Mouse (Mus musculus): ENCODE data around the gene Kif27. TPM values are rescaled to one million over a fixed set of nuclear protein-coding genes. Genes with fewer than 3 reads are reported as not detected.

Kif27 gene
- polyA plus RNA-seq, 1 experiment from 2014 or later = 0.11 TPM

DNA sequence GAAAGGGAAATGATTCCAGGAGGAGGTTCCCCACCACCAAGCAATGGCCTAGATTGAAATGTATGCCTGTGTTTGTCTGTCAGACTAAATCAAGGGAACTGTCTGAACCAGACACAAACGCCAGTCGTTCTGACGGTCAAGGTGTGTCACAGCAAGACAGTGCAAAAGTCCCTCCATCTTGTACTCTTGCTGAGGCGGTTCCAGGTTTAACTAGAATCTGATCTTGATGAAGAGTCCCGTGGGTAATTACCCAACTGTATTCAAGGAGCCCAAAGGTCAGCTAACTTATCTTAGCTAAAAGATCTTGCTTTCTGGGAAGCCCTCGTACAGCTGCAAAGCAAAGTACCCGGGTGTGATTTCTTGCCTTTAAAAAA is 26.6 kb upstream of the Kif27 start:
- no peak for TF ChIP-seq CTCF (IDR thresholded peaks at IDR 0.05; ENCODE audit: low read depth)
- TF ChIP-seq EP300 (optimal IDR thresholded peaks at IDR 0.05) = no peak
- Histone ChIP-seq H3K4me2 (replicated peaks; ENCODE audit: low read depth) (peak overlapping the region; percentile 93; the same call in 1 of the 2 replicates), H3K27me3 (ENCODE audit: control insufficient read depth, insufficient read depth, low read length) (no peaks in the 10 kb centered on the region), H3K9me3 (ENCODE audit: control insufficient read depth, low read length) (no peaks in the 10 kb centered on the region), H3K9ac (ENCODE audit: low read length) (no peak overlapping the region), H3K4me3 (ENCODE audit: low read depth, low read length) (no peak overlapping the region), H3K27ac (replicated peaks) (peak overlapping the region; percentile 78; the same call in 1 of the 2 replicates), H3K4me1 (replicated peaks; ENCODE audit: control insufficient read depth, insufficient read depth) (no peaks in the 10 kb centered on the region), H3K36me3 (ENCODE audit: control insufficient read depth, insufficient read depth, low read length) (peaks cover 17% of the 10 kb centered on the region)
- ATAC-seq (ENCODE audit: low FRiP score, low TSS enrichment) = no peak
- DNase-seq (ENCODE audit: low spot score) = no peak
- 70% methylated on average over 7 of the region's 7 CpGs for WGBS

DNA sequence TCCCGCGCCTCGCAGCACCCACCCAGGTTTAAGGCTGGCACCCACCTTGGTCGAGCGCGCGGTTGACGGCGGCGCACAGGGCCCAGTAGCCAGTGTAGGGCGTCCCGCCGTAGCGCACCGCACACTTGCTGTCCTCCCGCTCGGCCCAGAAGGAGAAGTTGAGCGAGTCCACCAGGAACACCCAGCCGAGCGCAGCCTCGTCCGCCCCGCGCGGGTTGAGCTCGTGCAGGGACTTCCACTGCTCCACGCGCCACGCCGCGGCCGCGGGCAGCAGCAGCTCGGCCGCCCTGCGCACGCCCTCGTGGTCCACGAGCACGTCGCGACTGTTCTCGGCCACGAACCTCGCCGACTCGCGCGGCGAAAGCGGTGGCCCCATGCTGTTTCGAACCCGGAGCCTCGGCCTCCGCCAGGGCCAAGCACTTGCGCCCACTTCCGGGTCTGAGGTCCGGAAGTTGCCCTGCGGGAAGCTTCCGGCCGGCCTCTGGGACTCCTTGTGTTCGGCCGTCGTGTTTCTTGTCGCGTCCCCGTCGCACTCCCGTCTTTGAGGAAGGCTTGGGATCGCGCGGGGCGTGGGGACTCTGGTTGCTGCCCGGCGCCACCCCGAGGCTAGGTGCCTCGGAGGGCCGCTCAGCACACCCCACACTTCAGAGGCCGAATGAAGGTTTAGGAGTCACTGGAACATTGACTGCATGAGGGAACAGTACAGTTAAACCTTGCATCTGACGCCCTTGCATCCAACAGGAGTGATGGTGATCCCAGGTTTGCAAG is 26.0 kb upstream of the Kif27 start, which contains the start of gene 2210016F16Rik:
2210016F16Rik (minus strand) TSS at position 447 of the 768 bp plus-strand sequence.
- Histone ChIP-seq H3K4me1 (replicated peaks; ENCODE audit: control insufficient read depth, insufficient read depth) (no peaks in the 10 kb centered on the region), H3K27ac (replicated peaks) (peak within 1 kb of the TSS; percentile 78), H3K4me2 (replicated peaks; ENCODE audit: low read depth) (peak within 1 kb of the TSS; percentile 93), H3K27me3 (ENCODE audit: control insufficient read depth, insufficient read depth, low read length) (no peaks in the 10 kb centered on the region), H3K9ac (ENCODE audit: low read length) (peak within 1 kb of the TSS; percentile 88), H3K36me3 (ENCODE audit: control insufficient read depth, insufficient read depth, low read length) (peaks cover 17% of the 10 kb centered on the region), H3K9me3 (ENCODE audit: control insufficient read depth, low read length) (no peaks in the 10 kb centered on the region), H3K4me3 (ENCODE audit: low read depth, low read length) (peak within 1 kb of the TSS; percentile 74)
- ATAC-seq (ENCODE audit: low FRiP score, low TSS enrichment) (peak; percentile 76), DNase-seq (ENCODE audit: low spot score) (peak; percentile 79)
- 2% methylated on average over 77 of the region's 80 CpGs for WGBS
- TF ChIP-seq EP300 (optimal IDR thresholded peaks at IDR 0.05) = no peak
- peak; percentile 17; the same call in 1 of the 2 replicates for TF ChIP-seq CTCF (IDR thresholded peaks at IDR 0.05; ENCODE audit: low read depth)

DNA sequence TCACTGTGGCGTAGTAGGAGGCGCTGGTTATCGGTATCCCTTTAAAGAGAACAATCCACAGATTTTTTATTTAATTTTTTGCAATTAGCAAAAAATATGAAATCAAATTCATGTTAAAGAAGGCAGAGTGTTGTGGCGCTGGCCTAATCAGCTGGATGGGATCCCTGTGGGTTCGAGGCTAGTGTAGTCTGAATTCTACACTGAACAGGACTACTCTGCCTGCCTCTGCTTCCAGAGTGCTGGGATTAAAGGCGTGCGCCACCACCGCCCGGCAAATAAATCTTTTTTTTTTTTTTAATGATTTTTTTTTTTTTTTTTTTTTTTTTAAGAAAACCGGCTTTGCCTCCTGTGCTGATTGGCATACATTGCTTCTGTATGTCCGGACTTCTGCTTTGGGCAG is 25.4 kb upstream of the Kif27 start:
- Histone ChIP-seq H3K9ac (ENCODE audit: low read length) (peak overlapping the region; percentile 88), H3K27me3 (ENCODE audit: control insufficient read depth, insufficient read depth, low read length) (no peaks in the 10 kb centered on the region), H3K4me3 (ENCODE audit: low read depth, low read length) (peak overlapping the region; percentile 74), H3K4me1 (replicated peaks; ENCODE audit: control insufficient read depth, insufficient read depth) (no peaks in the 10 kb centered on the region), H3K36me3 (ENCODE audit: control insufficient read depth, insufficient read depth, low read length) (peaks cover 17% of the 10 kb centered on the region), H3K27ac (replicated peaks) (peak overlapping the region; percentile 78; the same call in 1 of the 2 replicates), H3K9me3 (ENCODE audit: control insufficient read depth, low read length) (no peaks in the 10 kb centered on the region), H3K4me2 (replicated peaks; ENCODE audit: low read depth) (peak overlapping the region; percentile 93)
- TF ChIP-seq CTCF (IDR thresholded peaks at IDR 0.05; ENCODE audit: low read depth) = no peak
- TF ChIP-seq EP300 (optimal IDR thresholded peaks at IDR 0.05) = no peak
- 34% methylated on average over 11 of the region's 11 CpGs for WGBS
- ATAC-seq (ENCODE audit: low FRiP score, low TSS enrichment) (peak; percentile 13), DNase-seq (ENCODE audit: low spot score) (no peak)

DNA sequence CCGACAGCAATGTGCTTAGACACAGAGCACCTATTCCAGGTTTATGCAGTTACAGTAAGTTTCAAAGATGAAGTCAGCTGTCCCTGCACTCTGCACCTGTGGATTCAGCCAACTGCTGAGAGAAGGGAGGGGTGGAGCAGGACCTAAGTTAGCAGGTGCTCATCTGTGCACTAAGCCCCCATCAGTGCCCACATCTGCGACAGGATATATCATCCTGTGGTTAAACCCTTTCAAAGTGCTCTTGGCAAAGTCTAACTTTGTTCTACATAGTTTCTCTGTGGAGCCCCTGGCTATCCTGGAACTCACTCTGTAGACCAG is 14.2 kb upstream of the Kif27 start:
- Histone ChIP-seq H3K27ac (replicated peaks) (no peak overlapping the region), H3K4me1 (replicated peaks; ENCODE audit: control insufficient read depth, insufficient read depth) (no peaks in the 10 kb centered on the region), H3K4me2 (replicated peaks; ENCODE audit: low read depth) (no peak overlapping the region), H3K9ac (ENCODE audit: low read length) (no peak overlapping the region), H3K27me3 (ENCODE audit: control insufficient read depth, insufficient read depth, low read length) (no peaks in the 10 kb centered on the region), H3K36me3 (ENCODE audit: control insufficient read depth, insufficient read depth, low read length) (no peaks in the 10 kb centered on the region), H3K9me3 (ENCODE audit: control insufficient read depth, low read length) (no peaks in the 10 kb centered on the region), H3K4me3 (ENCODE audit: low read depth, low read length) (no peak overlapping the region)
- ATAC-seq (ENCODE audit: low FRiP score, low TSS enrichment) (0 out of 2 replicates have a peak, but pooled peaks have one; percentile 26), DNase-seq (ENCODE audit: low spot score) (no peak)
- 78% methylated on average over 2 of the region's 2 CpGs for WGBS
- TF ChIP-seq CTCF (IDR thresholded peaks at IDR 0.05; ENCODE audit: low read depth) (no peak), EP300 (optimal IDR thresholded peaks at IDR 0.05) (no peak)

DNA sequence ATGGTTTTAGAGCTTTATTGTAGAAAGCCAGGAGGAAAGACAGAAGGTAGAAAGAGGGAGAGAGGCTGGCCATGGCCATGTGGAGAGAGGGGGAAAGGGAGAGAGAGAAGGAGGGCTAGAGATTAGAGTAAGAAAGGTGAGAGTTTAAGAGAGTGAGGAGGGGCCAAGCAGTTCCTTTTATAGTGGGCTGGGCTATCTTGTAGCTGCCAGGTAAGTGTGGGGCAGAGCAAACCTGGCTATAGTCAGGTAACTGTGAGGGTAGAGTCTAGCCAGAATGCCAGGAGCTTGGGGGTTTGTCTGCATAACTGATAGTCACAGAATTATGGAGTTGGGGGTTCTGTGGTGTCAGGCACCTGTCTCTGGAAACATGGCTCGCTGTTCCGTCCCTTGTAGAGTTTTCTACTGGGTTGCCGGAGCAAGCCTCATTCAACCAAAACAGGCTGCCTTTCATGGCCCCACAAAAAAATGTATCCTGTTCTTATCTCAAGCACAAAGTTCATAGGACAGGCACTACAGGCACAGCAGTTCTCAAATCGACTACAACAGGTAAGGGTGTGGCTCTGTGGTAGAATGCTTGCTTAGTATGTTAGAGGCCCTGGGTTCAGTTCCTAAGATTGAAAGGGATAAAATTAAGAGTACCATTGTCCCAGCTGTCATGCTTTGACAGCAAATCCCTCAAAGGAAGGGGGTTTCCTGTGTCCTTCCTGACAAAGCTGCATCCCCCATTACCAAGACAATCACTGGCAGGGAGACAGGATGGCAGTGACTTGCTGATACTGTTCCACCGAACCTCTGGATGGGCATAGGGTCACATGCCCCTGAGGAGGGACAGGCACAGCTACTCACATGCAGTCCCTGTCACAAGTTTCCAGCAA is 13.6 kb upstream of the Kif27 start:
- no peaks in the 10 kb centered on the region for H3K9me3 ChIP-seq (ENCODE audit: control insufficient read depth, low read length)
- ATAC-seq (ENCODE audit: low FRiP score, low TSS enrichment) = peak; percentile 75
- no peak overlapping the region for H3K4me2 ChIP-seq (replicated peaks; ENCODE audit: low read depth)
- H3K9ac ChIP-seq (ENCODE audit: low read length) = no peak overlapping the region
- no peak overlapping the region for H3K27ac ChIP-seq (replicated peaks)
- no peak for DNase-seq (ENCODE audit: low spot score)
- no peaks in the 10 kb centered on the region for H3K4me1 ChIP-seq (replicated peaks; ENCODE audit: control insufficient read depth, insufficient read depth)
- no peak for TF ChIP-seq CTCF (IDR thresholded peaks at IDR 0.05; ENCODE audit: low read depth)
- TF ChIP-seq EP300 (optimal IDR thresholded peaks at IDR 0.05) = no peak
- no peaks in the 10 kb centered on the region for H3K36me3 ChIP-seq (ENCODE audit: control insufficient read depth, insufficient read depth, low read length)
- WGBS = 63% methylated on average over 5 of the region's 5 CpGs
- no peaks in the 10 kb centered on the region for H3K27me3 ChIP-seq (ENCODE audit: control insufficient read depth, insufficient read depth, low read length)
- no peak overlapping the region for H3K4me3 ChIP-seq (ENCODE audit: low read depth, low read length)
